Comparison of ENCODE assay signal across 28 mouse cellular contexts in genomic region chr3:79371506-79372195, GRCm38 (mm10). TPM values are rescaled to one million over a fixed set of nuclear protein-coding genes. Genes with fewer than 3 reads are reported as not detected.
DNase-seq lines count a peak whose midpoint lies in the region; ATAC-seq and TF ChIP-seq lines count a peak whose summit lies in the region.
"Had no signal": no experiment of that assay in that cellular context is flagged by ENCODE, and none has a peak within 500 bp of the region (broad histone marks: within the 10 kb centered on the region; RNA-seq: fewer than 3 reads in every experiment).

No protein-coding gene starts in this region.

- H3K27ac ChIP-seq in lung, embryonic 15.5 days, result 0 out of 2 replicates have a peak overlapping the region, but pooled peaks have one; percentile 1
- H3K27ac ChIP-seq: embryonic facial prominence, embryonic 15.5 days; forebrain, embryonic 10.5 days; gastrocnemius, adult 2 months; heart, embryonic 10.5 days; hindbrain, embryonic 14.5 days had no signal

- H3K4me3 ChIP-seq in lung, embryonic 15.5 days, result no peak overlapping the region
- H3K4me3 ChIP-seq in lung, adult 2 months (replicated peaks; ENCODE audit: extremely low read depth, low read depth, low read length), result no peak overlapping the region
- H3K4me3 ChIP-seq: embryonic facial prominence, embryonic 15.5 days; erythroblast, embryonic 14.5 days; forebrain, embryonic 10.5 days; gastrocnemius, adult 2 months; heart, embryonic 10.5 days had no signal

- DNase-seq in lung, adult 2 months, result no peak
- DNase-seq in MN1 (ENCODE audit: low spot score), result peak; percentile 43
- peak; percentile 58 for DNase-seq in retina, embryonic 14.5 days (ENCODE audit: low spot score)
- DNase-seq in left cerebral cortex, adult 18-20 months (ENCODE audit: low spot score in 2 of 2), result no peak
- no peak for DNase-seq in adrenal gland, postnatal 14 days
- DNase-seq: adrenal gland, adult 2 months; adrenal gland, postnatal 36 days; cerebellum, adult 11 months; cerebellum, adult 8-10 months; cerebellum, postnatal 14 days; embryo, embryonic 11 days; gastrocnemius, adult 2 months; gastrocnemius, postnatal 25 days; heart, adult 18-20 months; heart, postnatal 10 days had no signal

- WGBS in lung, embryonic 15.5 days, result 57% methylated on average over 7 of the region's 7 CpGs
- 60% methylated on average over 7 of the region's 7 CpGs for WGBS in lung, adult 2 months

- H3K4me2 ChIP-seq in lung, embryonic 15.5 days, result no peak overlapping the region
- H3K4me2 ChIP-seq: embryonic facial prominence, embryonic 15.5 days; hindbrain, embryonic 14.5 days had no signal

- no peaks in the 10 kb centered on the region for H3K27me3 ChIP-seq in lung, embryonic 15.5 days
- H3K27me3 ChIP-seq: CH12.LX; embryonic facial prominence, embryonic 15.5 days had no signal

- no peak for TF ChIP-seq CTCF in lung, adult 2 months (IDR thresholded peaks at IDR 0.05; ENCODE audit: insufficient read depth, low read length)

- no peaks in the 10 kb centered on the region for H3K9me3 ChIP-seq in lung, embryonic 15.5 days
- H3K9me3 ChIP-seq: embryonic facial prominence, embryonic 15.5 days; forebrain, embryonic 10.5 days; heart, embryonic 10.5 days had no signal

- H3K4me1 ChIP-seq in lung, embryonic 15.5 days, result peaks cover 11% of the 10 kb centered on the region
- peaks cover 7% of the 10 kb centered on the region; the same call in 1 of the 2 replicates for H3K4me1 ChIP-seq in lung, adult 2 months (ENCODE audit: control insufficient read depth, insufficient read depth, low read length)
- H3K4me1 ChIP-seq: embryonic facial prominence, embryonic 15.5 days; heart, embryonic 10.5 days had no signal

- peak; percentile 76; the same call in 1 of the 2 replicates for ATAC-seq in lung, embryonic 15.5 days (ENCODE audit: borderline replicate concordance, extremely low read depth, low FRiP score, low TSS enrichment)
- ATAC-seq in granulocyte monocyte progenitor cell, adult 5-6 weeks (replicated peaks; ENCODE audit: poor library complexity, severe bottlenecking), result peak; percentile 40; the same call in 1 of the 2 replicates
- ATAC-seq: forebrain, embryonic 14.5 days had no signal

- H3K36me3 ChIP-seq in lung, embryonic 15.5 days, result no peaks in the 10 kb centered on the region
- H3K36me3 ChIP-seq: embryonic facial prominence, embryonic 15.5 days; forebrain, embryonic 10.5 days; heart, embryonic 10.5 days had no signal

- no peak for TF ChIP-seq POLR2A in lung, adult 2 months (IDR thresholded peaks at IDR 0.05; ENCODE audit: borderline replicate concordance, extremely low read depth, low read depth, low read length)

- no peak overlapping the region for H3K9ac ChIP-seq in lung, embryonic 15.5 days
- H3K9ac ChIP-seq: embryonic facial prominence, embryonic 15.5 days; hindbrain, embryonic 14.5 days had no signal

RNA-seq across cellular contexts. Expression of gene Gm17359, which starts 35.2 kb away (rescaled TPM):
- not detected in 2 replicates for polyA plus RNA-seq in lung, embryonic 15.5 days (2015; fragmentation: Nextera tagmentation; extraction: Ambion mirVana)
- polyA plus RNA-seq in lung, adult 2 months (2012; rRNA removed), result not detected in 2 replicates
- not detected in 2 replicates for total RNA-seq in granulocyte monocyte progenitor cell, adult 5-6 weeks (2014; fragmentation: Nextera tagmentation)
- total RNA-seq in granulocyte monocyte progenitor cell, adult 5-6 weeks (2017), result not detected in 2 replicates
- total RNA-seq in left cerebral cortex, adult 18-20 months (2021), result not detected
- not detected in 2 replicates for total RNA-seq in adrenal gland, postnatal 14 days (2021)
- total RNA-seq: adrenal gland, adult 2 months; adrenal gland, postnatal 36 days; CH12.LX; common myeloid progenitor, adult 5-6 weeks; gastrocnemius, adult 2 months; gastrocnemius, postnatal 25 days; heart, adult 18-20 months; heart, postnatal 10 days; hematopoietic stem cell, adult 5-6 weeks had no signal
- polyA plus RNA-seq: adrenal gland, adult 2 months; embryonic facial prominence, embryonic 11.5 days; embryonic facial prominence, embryonic 15.5 days; erythroblast, embryonic 14.5 days; forebrain, embryonic 10.5 days; heart, embryonic 10.5 days; heart, embryonic 14.5 days; hindbrain, embryonic 14.5 days had no signal

Comparison
In these comparisons a context has a peak if more than half of its experiments do, and no peak if none do; other contexts are left out.
1. DNase-seq: peak in MN1 (single experiment) and retina, embryonic 14.5 days (single experiment); none in lung, adult 2 months (single experiment), left cerebral cortex, adult 18-20 months (0 of 2) and adrenal gland, postnatal 14 days (single experiment).